Mouse (Mus musculus): ENCODE measurements at regions not wholly inside any gene's neighbourhood (a gene's known extent, or its start where the extent isn't known, plus 50 kb on each side); places are given as distances from the start of the nearest gene placed in this dataset.

GRCm38 (mm10) chr8:103643621-103644020, 457.8 kb upstream of the Cdh5 start:
- no peak for TF ChIP-seq POLR2A (IDR thresholded peaks at IDR 0.05; ENCODE audit: insufficient read length, low read depth)
- TF ChIP-seq TCF12 (IDR thresholded peaks at IDR 0.05; ENCODE audit: insufficient read depth, poor library complexity, severe bottlenecking) = no peak
- no peak for TF ChIP-seq E2F4 (IDR thresholded peaks at IDR 0.05; ENCODE audit: insufficient read depth)
- no peak for TF ChIP-seq TCF3 (IDR thresholded peaks at IDR 0.05; ENCODE audit: insufficient read length, low read depth)
- no peak for TF ChIP-seq MAX (IDR thresholded peaks at IDR 0.05; ENCODE audit: low read depth)

Data from myocyte (in vitro differentiated cells).